Mouse (Mus musculus) testis, adult 2 months (tissue): Measurements from ENCODE around the gene Casp7. TPM values are rescaled to one million over a fixed set of nuclear protein-coding genes. Genes with fewer than 3 reads are reported as not detected.

ENCODE experiments used
- H3K27ac ChIP-seq: fragments of 200-500 bp; 2 replicates; pipeline ENCODE4 v1.5.1; 2012; ENCODE audit warnings: low read depth, low read length; ENCODE audit not compliant: control insufficient read depth, insufficient read depth
- H3K27me3 ChIP-seq: fragments of 200-500 bp; 2 replicates; pipeline ENCODE4 v1.6.1; 2012; ENCODE audit warnings: mild to moderate bottlenecking, low read length, moderate library complexity; ENCODE audit not compliant: control insufficient read depth, insufficient read depth
- H3K36me3 ChIP-seq: fragments of 200-500 bp; 2 replicates; pipeline ENCODE4 v1.6.1; 2012; ENCODE audit warnings: mild to moderate bottlenecking, low read length; ENCODE audit not compliant: control insufficient read depth, insufficient read depth
- H3K4me1 ChIP-seq: fragments of 200-500 bp; 2 replicates; pipeline ENCODE4 v1.6.1; 2012; ENCODE audit warnings: low read length; ENCODE audit not compliant: control insufficient read depth, insufficient read depth
- H3K4me3 ChIP-seq: fragments of 200-500 bp; 2 replicates; pipeline ENCODE4 v1.5.1; 2012; ENCODE audit warnings: low read depth, mild to moderate bottlenecking, low read length, moderate library complexity, mixed read lengths; ENCODE audit not compliant: control insufficient read depth
- CTCF ChIP-seq: fragments of 200-500 bp; IDR thresholded peaks from 2 replicates; pipeline ENCODE4 v1.5.1; 2012; ENCODE audit warnings: low read depth, mild to moderate bottlenecking, inconsistent platforms, low read length, moderate library complexity; ENCODE audit not compliant: control insufficient read depth, insufficient read depth, insufficient replicate concordance
- POLR2A ChIP-seq: fragments of 200-500 bp; IDR thresholded peaks from 2 replicates; pipeline ENCODE4 v1.6.1; 2012; ENCODE audit warnings: low read depth, mild to moderate bottlenecking, inconsistent platforms, low read length, moderate library complexity; ENCODE audit not compliant: control insufficient read depth
- polyA plus RNA-seq: library from polyadenylated mRNA; depleted of rRNA; stranded (reverse); fragments of >200 nt; gene quantifications from 2 replicates; pipeline ENCODE4 v1.2.3, GENCODE M21; 2012

Casp7 gene
- polyA plus RNA-seq, 1 experiment, result 1.7 TPM

- no peak overlapping the region for H3K27ac ChIP-seq
- no peaks in the 10 kb centered on the region for H3K36me3 ChIP-seq
- no peaks in the 10 kb centered on the region for H3K4me1 ChIP-seq
- TF ChIP-seq POLR2A (no peak), CTCF (no peak)
- no peak overlapping the region for H3K4me3 ChIP-seq
- H3K27me3 ChIP-seq, result no peaks in the 10 kb centered on the region
These were observed 33.0 kb upstream of the Casp7 start for GRCm38 (mm10) chr19:56363721-56364460.

- H3K27me3 ChIP-seq, result no peaks in the 10 kb centered on the region
- no peak overlapping the region for H3K27ac ChIP-seq
- H3K36me3 ChIP-seq, result no peaks in the 10 kb centered on the region
- TF ChIP-seq CTCF (no peak), POLR2A (no peak)
- H3K4me1 ChIP-seq, result no peaks in the 10 kb centered on the region
- H3K4me3 ChIP-seq, result no peak overlapping the region
These were observed 32.4 kb upstream of the Casp7 start for GRCm38 (mm10) chr19:56364563-56364962.

- no peak for TF ChIP-seq CTCF
- no peak for TF ChIP-seq POLR2A
- no peak overlapping the region for H3K4me3 ChIP-seq
- H3K4me1 ChIP-seq, result no peaks in the 10 kb centered on the region
- H3K27ac ChIP-seq, result no peak overlapping the region
- no peaks in the 10 kb centered on the region for H3K36me3 ChIP-seq
- no peaks in the 10 kb centered on the region for H3K27me3 ChIP-seq
These were observed 30.8 kb upstream of the Casp7 start for GRCm38 (mm10) chr19:56366168-56366567.

GRCm38 (mm10) chr19:56366625-56367024 lies 30.3 kb upstream of the Casp7 start:
- TF ChIP-seq POLR2A (no peak), CTCF (no peak)
- Histone ChIP-seq H3K36me3 (no peaks in the 10 kb centered on the region), H3K4me1 (no peaks in the 10 kb centered on the region), H3K4me3 (no peak overlapping the region), H3K27me3 (no peaks in the 10 kb centered on the region), H3K27ac (no peak overlapping the region)

GRCm38 (mm10) chr19:56367778-56368177 lies 29.2 kb upstream of the Casp7 start:
- Histone ChIP-seq H3K4me1 (no peaks in the 10 kb centered on the region), H3K27me3 (no peaks in the 10 kb centered on the region), H3K4me3 (no peak overlapping the region), H3K27ac (no peak overlapping the region), H3K36me3 (no peaks in the 10 kb centered on the region)
- TF ChIP-seq CTCF (no peak), POLR2A (no peak)

- Histone ChIP-seq H3K36me3 (no peaks in the 10 kb centered on the region), H3K27me3 (no peaks in the 10 kb centered on the region), H3K27ac (no peak overlapping the region), H3K4me1 (no peaks in the 10 kb centered on the region), H3K4me3 (no peak overlapping the region)
- no peak for TF ChIP-seq POLR2A
- no peak for TF ChIP-seq CTCF
These were observed 28.0 kb upstream of the Casp7 start for GRCm38 (mm10) chr19:56368912-56369311.

GRCm38 (mm10) chr19:56370389-56371150 lies 26.4 kb upstream of the Casp7 start:
- no peaks in the 10 kb centered on the region for H3K27me3 ChIP-seq
- H3K4me1 ChIP-seq, result no peaks in the 10 kb centered on the region
- no peak overlapping the region for H3K4me3 ChIP-seq
- TF ChIP-seq CTCF, result no peak
- TF ChIP-seq POLR2A, result no peak
- H3K36me3 ChIP-seq, result no peaks in the 10 kb centered on the region
- H3K27ac ChIP-seq, result no peak overlapping the region
